Mouse (Mus musculus) left cerebral cortex, adult 8-10 months (tissue): Measurements from ENCODE around the gene Rps24. TPM values are rescaled to one million over a fixed set of nuclear protein-coding genes. Genes with fewer than 3 reads are reported as not detected.
"Not testable (repeated sequence)": the region's sequence is repeated elsewhere in the genome, so short reads cannot be mapped to it uniquely, and the experiment has no call there.

Experiments used
- DNase-seq, 2 experiments: peaks; one replicate each; pipeline ENCODE4 v3.0.0; 2022; ENCODE audit warnings: low spot score in 2 of 2
- total RNA-seq, 4 experiments: library from RNA; stranded (reverse); gene quantifications; 2 replicates each; pipeline ENCODE4 v1.2.4; 2022

Rps24 gene
- total RNA-seq: 100 to 1,000 TPM; 815 to 882 (median 867) TPM

DNA sequence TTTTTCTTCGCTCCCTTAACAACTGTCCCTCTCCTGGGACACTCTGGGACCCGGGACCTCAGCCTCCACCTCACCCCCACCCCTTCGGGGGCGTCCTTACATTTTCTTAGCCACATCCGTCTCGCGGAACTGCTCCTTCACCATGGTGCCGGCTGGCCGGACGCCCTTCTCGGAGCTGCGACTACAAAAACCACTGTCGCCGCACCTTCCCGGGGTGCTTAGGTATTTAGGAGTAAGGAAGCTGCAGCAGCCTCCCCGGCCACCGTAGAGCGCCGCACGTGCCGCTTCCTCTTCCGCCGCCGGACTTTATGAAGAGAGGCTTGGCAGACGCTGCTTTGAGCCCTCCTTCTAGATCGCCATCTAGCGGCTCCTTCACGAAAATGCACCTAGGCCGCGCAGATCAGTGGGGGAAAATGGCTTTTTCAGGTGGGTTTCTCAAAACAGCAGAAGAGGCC lies at the start of gene Rps24, which contains the start of gene Polr3a:
Gene Rps24 (plus strand): TSS at position 353 of the 455 bp plus-strand sequence.
Gene Polr3a (minus strand): TSS at position 286 of the 455 bp plus-strand sequence.
- DNase-seq: peak; percentile 89 to 90

DNA sequence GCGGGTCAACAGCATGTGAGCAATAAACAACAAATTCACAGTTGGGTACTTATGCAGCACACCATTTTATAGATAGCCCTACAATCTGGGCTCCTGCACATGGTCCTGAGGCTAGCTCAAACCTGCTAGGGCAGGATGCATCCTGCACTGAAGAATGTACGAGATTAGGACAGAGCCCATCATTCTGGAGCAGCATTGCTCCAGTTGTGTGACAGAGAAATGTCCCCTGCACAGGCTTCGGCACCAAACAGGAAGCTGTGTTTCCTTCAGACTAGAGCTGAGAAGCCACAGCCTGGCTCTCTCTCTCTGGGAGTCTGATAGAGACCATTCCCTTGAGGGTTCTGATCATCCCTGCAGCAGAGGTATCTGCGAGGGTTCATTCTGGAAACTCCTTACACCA lies 43.4 kb upstream of the Rps24 start:
- not testable (repeated sequence) for DNase-seq

DNA sequence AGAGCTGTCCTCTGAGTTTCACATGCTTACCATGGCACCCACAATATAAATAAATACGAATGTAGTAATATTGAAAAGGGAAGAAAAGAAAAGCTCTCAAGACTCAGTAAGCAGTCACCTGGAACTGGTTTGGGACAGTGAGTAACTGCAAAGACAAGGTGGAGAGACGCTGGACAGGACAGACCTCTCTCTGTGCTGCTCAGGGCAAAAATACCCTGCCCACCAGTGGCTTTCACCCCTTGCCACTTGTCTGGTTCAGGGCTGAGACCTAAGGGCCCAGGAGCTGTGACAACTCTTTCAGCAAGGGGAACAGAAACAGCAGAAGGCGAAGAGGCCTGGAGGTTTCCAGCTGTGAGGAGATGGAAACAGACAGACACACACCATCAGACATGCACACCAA lies 28.7 kb upstream of the Rps24 start:
- DNase-seq: no peak

DNA sequence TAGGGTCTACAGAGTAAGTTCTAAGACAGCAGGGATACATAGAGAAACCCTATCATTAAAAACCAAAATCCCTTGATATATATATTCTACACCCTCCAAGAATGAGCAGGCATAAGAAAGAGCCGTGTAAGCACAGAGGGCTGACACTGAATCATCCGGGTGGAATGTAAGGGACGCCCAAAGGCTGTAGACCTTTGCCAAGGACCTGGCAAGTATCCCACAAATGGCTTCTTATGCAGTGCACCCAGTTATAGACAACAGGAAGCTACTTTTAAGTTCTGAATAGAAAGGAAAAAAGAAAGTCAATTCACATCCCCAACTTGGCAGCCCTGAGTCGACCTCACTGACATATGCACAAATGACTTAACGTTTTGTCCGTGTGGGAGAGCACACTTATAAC lies 18.1 kb upstream of the Rps24 start:
- DNase-seq: no peak

DNA sequence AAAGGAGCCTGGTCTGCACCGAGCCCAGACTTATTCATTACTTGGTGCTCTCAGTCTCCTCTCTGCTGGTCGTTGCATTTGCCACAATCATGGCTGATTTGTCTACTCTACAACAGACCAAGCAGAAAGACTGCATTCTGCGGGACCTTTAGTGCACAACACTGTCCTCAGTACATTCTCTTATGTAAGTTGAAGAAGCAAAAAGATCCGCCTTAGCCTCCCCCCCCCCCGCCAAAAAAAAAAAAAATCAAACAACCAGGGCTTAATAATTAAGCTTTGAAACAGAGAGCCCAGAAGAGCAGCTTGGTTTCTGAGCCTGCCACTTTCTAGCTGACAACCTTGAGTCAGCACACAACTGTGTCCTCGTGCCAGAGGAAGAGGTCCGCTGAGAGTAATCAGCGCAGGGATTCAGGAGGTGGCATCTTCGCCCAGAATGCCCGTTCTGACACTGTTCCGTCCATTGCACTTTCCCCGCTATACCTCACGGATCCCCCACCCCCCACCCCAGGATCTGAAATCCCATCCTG lies 621 bp upstream of the Rps24 start:
- DNase-seq: no peak

DNA sequence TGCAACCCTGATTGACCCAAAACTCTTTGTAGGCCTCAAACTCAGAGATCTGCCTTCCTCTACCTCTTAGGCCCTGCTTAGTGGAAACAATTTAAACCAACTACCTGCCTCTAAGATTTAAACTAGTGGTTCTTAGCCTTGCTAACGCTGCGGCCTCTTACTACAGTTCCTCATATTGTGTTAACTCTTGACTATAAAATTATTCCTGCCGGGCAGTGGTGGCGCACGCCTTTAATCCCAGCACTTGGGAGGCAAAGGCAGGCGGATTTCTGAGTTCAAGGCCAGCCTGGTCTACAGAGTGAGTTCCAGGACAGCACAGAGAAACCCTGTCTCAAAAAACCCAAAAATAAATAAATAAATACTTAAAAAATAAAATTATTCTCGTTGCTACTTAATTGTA lies 2.8 kb downstream of the Rps24 start:
- DNase-seq: not testable (repeated sequence)

DNA sequence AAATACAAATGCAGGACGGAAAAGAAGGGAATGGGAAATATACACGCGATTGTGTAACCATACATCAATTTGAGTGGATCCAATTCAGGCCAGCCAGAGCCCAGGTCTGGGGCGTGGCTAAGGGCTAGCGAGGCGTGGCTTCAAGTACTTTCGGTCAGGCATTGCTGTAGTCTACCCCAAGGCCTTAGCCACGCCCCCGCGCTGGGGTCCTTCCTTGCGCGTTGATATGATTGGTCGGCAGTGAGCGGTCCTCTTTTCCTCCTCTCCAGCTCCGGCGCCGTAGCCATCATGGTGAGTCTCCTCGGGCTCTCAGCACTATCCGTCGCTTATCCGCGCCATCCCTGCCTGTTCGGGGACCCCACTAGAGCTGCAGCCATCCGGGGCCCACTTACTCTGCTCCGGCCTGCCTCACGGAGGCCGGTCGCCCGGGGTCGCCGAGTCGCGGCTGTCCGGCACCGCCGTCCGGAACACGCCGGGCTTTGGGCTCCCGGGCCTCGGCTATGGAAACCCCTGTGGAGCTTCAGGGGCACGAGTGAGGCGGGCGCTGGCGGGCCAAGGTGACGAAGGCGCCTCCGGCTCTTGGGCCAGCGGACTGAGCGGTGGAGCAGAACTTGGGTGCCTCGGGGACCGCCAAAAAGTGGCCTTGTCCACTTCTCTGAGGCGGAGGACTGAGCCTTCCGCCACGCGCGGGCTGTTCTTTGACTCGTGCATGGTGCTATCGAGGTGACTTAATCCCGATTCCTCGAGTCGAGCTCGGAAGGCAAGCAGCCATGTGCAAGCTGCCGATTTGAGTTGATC lies 3.7 kb downstream of the Rps24 start:
- peak; percentile 97 to 98 for DNase-seq

DNA sequence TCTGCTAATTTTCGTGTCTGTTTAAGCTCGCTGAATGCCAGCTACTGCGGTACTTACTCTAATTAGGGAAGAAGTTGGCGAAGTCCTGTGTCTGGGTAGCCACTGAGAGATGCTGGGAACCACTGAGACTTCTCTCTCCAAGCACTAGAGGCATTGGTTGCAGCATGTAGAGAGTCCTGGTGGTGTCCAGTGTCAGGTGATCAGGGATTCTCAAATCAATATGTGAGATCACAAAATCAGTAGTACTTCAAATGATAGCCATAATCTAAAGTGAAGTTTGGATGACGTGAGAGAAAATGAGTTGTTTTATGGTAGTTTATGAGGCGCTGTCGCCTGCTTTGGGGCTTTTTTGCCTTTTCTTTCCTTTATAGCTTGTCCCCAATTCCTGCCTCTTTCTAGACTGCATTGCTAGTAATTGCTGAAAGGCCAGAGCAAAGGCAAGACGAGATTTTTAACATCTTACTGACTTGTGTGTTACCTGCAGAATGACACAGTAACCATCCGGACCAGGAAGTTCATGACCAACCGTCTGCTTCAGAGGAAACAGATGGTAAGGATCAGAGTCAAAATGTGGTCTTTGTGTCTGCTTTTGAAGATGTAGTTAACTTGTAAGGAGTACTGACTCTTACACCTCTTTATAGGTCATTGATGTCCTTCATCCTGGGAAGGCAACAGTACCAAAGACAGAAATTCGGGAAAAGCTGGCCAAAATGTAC lies 4.5 kb downstream of the Rps24 start:
- DNase-seq: no peak

DNA sequence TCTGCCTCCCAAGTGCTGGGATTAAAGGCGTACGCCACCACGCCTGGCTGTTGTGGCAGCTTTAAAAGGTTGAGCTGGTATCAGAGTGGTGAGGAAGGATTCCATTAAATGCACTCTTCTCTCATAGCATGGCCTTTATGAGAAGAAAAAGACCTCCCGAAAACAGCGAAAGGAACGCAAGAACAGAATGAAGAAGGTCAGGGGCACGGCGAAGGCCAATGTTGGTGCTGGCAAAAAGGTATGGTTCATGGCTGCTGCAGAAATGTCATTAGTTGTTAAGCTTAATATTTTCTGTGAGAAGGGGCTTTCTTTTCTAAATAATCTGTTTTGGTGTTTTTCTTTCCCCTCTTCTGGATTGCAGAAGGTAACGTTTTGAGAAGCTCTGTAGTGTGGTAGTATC lies 6.3 kb downstream of the Rps24 start:
- no peak for DNase-seq

DNA sequence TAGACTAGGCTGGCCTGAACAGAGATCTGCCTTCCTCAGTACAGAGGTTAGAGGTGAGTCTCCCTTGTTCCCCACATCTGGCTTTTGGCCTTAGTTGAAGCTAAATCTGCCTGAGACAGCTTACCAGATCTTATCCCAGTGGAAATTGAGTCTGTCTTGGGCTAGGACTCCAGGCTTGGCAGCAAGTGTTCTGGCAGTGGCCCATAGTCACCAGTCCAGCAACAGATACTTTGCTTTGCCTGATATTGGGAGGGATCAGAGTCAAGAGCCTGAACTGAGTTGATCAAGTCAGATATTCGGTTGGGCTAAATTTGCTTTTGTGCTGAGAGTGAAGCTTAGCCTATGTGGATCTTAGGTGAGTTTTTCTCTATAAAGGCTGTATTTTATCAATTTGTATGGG lies 9.6 kb downstream of the Rps24 start:
- DNase-seq: no peak

DNA sequence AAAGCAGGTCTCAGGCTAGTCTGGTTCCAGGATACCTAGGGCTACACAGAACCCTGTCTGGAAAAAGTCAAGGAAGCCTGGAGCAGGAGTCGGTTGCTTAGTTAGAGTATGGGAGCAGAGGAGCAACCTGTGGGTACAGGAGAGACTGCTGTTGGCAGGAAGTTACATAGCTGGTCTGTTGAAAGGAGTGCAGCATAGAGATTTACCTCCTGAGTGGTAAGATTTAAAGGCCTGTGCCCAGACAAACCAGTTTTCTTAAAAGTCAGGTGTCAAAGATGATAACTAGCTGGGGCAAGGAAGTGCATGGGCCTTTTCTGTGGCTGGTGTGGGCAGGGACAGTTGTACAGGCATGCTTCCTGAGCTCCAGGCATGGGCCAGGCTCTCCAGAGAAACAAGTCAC lies 10.5 kb downstream of the Rps24 start:
- DNase-seq: no peak

DNA sequence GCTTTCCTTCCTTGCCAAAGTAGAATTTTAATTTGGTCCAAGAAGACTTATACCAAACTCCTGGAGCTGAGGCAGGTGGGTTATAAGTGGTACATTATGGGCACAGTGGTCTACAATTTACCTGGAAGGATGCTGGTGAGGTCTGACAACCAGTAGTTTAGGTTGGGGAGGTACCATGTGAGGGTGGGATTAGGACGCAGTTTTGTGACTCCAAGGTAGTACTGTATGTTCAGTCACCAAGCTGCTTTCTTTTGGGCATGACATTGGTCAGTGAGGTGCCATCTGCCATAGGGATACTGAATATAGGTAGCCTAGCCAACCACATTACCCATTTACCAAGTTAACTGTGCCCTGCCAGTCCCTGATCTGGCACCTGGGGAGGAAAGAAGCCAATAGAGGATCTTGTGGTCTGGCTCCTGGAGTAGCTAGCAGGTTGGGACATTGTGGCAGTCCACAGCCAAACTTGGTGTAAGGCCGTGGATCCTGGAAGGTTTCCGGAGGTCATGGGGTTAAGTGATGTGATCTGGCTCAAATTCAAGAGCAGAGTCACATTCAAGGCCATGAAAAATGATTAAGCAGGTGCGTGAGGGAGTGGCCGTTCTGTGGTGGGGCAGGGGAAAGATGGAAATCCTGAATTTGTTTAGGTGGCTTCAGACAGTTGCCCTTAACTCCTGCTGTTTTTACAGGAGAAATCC lies 11.8 kb downstream of the Rps24 start:
- DNase-seq: no peak

DNA sequence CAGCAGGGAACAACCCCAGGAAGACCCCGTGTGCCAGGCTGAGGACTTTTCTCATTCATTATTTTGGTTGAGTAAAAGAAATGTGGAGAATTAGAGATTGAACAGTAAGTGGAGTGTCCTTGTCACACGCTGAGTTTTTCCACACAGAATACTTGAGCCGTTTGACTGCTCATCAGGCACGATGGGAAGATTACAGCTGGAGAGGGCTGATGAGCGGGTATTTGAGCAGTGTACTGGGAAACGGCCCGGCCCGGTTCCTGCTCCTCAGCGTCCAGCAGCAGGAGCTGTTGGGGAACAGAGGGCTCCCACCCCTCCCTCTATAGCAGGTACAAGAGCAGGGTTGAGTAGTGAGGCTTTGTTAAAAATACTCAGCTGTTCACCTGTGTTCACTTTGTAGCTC lies 12.6 kb downstream of the Rps24 start:
- DNase-seq: no peak

DNA sequence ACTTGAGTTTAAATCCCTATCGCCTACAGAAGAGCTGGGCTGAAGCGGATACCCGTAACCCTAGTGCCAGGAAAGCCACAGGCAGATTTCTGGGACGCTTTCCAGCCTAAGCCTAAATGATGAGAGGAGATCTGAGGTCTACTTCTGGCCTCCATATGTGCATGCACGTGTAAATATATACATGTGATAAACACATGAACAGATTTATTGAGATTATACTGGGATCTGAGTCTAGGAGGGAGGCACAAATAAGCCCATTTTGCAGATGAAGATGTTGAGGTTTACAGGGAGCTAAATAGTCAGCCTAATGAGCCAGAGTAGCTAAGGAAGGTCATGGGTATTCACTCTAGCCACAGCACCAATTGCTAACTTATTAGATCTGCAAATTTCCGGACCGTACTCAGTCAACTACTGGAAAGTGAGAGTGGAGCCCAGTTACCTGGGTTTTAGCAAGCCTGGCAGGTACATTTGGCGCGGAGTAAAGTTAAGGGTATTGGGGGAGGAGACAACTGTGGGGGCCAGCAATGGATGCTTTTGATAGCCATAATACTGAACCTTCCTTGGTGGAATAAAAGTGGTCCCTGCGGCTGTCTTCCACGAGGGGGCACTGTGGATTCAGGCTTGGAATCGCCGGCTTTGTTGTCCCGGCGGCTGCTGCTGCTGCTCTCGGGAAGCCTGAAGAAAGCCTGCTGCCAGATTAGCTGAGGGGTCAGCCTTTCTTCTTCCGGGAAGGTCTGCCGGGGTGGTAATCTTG lies 13.3 kb downstream of the Rps24 start:
- peak; percentile 56 to 80 for DNase-seq

DNA sequence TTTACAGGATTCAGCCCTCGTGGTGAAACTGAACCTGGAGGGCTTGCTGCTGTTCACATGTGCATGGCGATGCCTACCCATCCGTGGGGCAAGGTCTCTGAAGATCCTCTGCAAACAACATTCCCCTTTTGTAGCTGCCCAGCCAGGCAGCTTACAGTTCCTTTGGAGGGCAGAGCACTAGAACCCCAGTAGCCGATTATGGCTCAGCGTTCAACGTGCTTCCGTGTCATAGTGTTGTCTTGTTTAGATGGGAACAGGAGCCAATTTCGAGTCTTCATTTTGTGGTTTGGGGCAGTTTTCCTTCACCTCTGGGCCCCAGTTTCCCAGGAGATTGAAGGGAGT lies 13.9 kb downstream of the Rps24 start:
- no peak for DNase-seq

DNA sequence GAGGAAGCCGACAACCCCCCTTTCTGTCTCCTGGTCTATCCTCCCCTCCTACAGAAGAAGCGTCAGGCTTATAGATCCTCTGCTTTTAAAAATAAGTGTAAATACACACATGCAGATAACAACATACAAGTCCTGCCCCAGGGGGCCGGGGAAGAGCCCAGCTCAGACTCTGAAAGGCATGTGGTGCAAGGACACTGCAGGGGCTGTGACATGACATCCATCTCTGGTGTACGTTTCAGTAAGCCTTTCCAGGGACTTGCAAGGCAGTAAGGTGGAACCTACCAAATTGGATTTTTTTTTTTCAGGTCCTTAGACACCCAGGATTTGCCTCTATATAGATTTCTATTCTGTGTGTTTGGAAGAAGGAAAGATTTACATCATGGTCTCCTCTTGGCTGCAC lies 14.3 kb downstream of the Rps24 start:
- no peak for DNase-seq

DNA sequence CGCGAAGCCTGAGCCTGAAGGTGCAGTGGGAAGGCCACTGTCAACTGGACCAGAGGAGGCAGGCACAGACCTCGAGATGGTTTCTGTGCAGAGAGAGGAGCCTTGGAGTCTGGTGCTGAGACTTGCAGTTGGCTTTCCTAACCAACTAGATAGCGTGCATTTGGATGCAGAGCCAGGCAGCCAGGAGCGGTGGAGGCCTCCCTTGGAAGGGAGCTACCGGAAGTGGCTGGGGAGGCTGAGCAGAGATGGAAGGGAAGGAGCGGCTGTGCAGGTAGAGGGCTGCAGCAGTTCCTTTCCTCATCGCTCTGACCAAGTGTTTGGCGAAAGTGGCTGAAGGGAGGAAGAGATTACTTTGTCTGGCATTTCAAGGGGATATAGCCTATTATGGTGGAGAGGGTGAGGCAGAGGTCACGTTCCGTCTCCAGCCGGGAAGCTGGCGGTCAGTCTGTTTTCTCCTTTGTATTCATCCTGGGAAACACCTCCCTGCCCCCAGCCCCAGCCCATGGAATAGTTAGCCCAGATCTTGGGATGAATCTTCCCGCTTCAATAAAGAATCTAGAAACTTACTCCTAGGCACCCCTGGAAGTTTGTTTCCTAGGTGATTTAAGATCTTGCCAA lies 20.6 kb downstream of the Rps24 start:
- no peak for DNase-seq

DNA sequence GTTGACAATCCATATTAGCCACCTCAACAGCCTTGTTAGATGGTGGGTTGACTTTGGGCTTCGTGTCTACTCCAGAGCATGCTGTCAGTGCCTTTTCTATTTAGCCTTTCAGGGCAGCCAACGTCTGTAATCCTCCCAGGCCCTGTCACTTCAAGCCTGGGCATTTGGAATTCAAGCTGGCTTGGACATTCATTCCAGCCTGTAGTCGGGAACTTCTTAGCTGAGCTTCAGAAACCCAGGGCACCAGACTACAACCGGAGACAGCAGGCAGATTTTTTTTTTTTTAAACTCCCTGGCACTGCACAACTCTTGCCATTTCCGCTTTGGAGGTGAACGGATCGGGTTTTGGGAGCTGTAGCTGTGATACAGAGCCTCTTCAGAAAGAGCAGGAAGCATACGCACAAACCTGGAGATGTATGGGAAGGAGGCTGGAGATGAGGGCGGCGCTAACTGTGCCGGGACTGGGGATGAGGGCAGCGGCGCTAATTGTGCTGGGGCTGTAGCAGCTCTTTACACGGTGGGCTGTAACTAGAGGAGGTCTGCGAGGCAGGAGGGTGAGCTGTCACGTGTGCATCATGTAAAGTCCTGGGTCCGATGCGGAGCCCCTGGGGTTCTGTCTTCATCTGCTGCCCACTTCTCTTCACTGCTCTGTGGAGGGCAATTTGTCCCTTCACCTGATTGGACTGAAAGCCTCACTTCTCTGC lies 21.3 kb downstream of the Rps24 start:
- no peak for DNase-seq

DNA sequence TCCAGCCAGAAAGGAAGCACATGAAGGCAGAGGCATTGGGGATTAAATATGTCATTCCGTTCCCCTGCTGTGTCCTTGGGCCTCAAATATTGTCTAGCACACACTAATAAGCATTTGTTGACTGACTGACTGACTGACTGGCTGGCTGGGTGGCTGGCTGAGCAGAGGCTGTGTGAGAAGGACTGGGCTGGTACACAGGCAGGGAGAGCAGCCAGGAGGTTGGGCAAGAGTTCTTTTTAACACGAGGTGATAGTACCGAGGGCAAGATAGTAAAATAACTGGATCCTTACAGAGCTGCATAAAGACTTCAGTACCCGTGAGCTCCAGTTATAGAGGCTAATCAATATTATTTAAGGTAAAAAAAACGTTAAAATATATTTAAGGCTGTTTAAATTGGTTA lies 22.6 kb downstream of the Rps24 start:
- no peak for DNase-seq

DNA sequence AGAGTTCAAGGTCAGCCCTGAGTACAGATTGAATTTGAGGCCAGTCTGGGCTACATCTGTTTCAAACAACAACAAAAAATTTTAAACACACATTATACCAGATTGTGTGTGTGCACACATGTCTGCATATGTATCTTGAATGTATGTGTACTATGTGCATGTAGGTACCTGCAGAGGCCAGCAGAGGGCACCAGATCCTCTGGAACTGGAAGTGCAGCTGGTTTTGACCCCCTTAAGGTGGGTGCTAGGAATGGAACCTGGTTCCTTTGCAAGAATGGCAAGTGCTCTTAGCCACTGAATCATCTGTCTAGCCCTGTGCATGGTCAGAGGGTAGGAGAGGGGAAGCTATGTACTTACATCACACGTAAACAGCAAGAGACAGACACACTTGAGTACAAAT lies 23.3 kb downstream of the Rps24 start:
- DNase-seq: no peak
